Mouse (Mus musculus) stomach, embryonic 16.5 days (tissue): ENCODE measurements around the gene Trpt1. TPM values are rescaled to one million over a fixed set of nuclear protein-coding genes. Genes with fewer than 3 reads are reported as not detected.

Experiments
- ATAC-seq: fragments of 200-750 bp; cut with Nextera tagmentation; 2 replicates; pipeline ENCODE4 v1.8.0; 2017; ENCODE audit warnings: moderate number of reproducible peaks, moderate TSS enrichment; ENCODE audit not compliant: insufficient read depth, low FRiP score
- H3K27ac ChIP-seq: fragments of 300-500 bp; sonication (generic); 2 replicates; pipeline ENCODE4 v1.5.1; 2014; ENCODE audit warnings: low read length
- H3K27me3 ChIP-seq: fragments of 300-500 bp; sonication (generic); 2 replicates; pipeline ENCODE4 v1.6.1; 2014; ENCODE audit warnings: low read length, control low read depth, mixed read lengths; ENCODE audit not compliant: control insufficient read depth, insufficient read depth
- H3K36me3 ChIP-seq: fragments of 300-500 bp; sonication (generic); 2 replicates; pipeline ENCODE4 v1.6.1; 2014; ENCODE audit warnings: low read length; ENCODE audit not compliant: control insufficient read depth, insufficient read depth
- H3K4me1 ChIP-seq: fragments of 300-500 bp; sonication (generic); 2 replicates; pipeline ENCODE4 v1.6.1; 2014; ENCODE audit warnings: low read length, control low read depth, mixed read lengths; ENCODE audit not compliant: control insufficient read depth, insufficient read depth
- H3K4me2 ChIP-seq: fragments of 300-500 bp; sonication (generic); 2 replicates; pipeline ENCODE4 v1.6.1; 2014; ENCODE audit warnings: low read depth, low read length, mixed read lengths
- H3K4me3 ChIP-seq: fragments of 300-500 bp; sonication (generic); replicated peaks from 2 replicates; pipeline ENCODE4 v1.5.1; 2014; ENCODE audit warnings: mild to moderate bottlenecking, low read length
- H3K9ac ChIP-seq: fragments of 300-500 bp; sonication (generic); 2 replicates; pipeline ENCODE4 v1.6.1; 2014; ENCODE audit warnings: low read length
- H3K9me3 ChIP-seq: fragments of 300-500 bp; sonication (generic); replicated peaks from 2 replicates; pipeline ENCODE4 v1.6.1; 2016; ENCODE audit warnings: low read length, control low read depth; ENCODE audit not compliant: control insufficient read depth
- WGBS: fragments of 180-500 bp; shearing (Covaris S2); extraction: QIAGEN DNeasy Blood & Tissue Kit; methylation state at CpG from one replicate; pipeline ENCODE4 v1.1.7; 2014; 5-methylcytosine and 5-hydroxymethylcytosine counted together
- polyA plus RNA-seq: library from polyadenylated mRNA; unstranded; fragments of >200 nt; fragmentation: Nextera tagmentation; extraction: Ambion mirVana; gene quantifications from 2 replicates; pipeline ENCODE4 v1.2.1, GENCODE M21; 2015

Gene Trpt1
- polyA plus RNA-seq, 1 experiment from 2014 or later: 12.0 TPM

DNA sequence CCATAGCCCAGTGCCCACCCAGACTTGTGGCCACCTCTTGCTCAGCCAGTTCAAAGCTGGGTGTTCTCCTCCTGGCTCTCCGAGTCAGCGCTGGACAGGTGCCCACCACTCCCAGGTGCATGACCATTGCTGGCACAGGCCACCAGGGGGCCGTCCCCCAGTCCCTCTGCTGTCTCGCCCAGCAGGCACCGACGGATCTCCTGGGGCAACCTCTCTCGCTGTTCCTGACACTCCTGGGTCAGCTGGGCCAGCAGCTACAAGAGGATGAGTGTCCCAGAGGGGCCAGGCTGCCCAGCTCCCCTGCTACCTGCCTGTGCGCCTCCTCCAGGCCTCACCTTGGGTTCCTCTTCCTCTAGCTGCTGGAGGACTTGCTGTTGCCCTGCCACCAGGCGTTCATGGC, 41.9 kb upstream of the Trpt1 start:
- Histone ChIP-seq H3K27me3 (no peaks in the 10 kb centered on the region), H3K27ac (no peak overlapping the region), H3K36me3 (peaks cover 20% of the 10 kb centered on the region), H3K4me1 (peaks cover 27% of the 10 kb centered on the region), H3K4me2 (no peak overlapping the region), H3K9me3 (no peaks in the 10 kb centered on the region), H3K9ac (0 out of 2 replicates have a peak overlapping the region, but pooled peaks have one; percentile 27), H3K4me3 (no peak overlapping the region)
- WGBS: 58% methylated on average over 9 of the region's 9 CpGs
- ATAC-seq: no peak

DNA sequence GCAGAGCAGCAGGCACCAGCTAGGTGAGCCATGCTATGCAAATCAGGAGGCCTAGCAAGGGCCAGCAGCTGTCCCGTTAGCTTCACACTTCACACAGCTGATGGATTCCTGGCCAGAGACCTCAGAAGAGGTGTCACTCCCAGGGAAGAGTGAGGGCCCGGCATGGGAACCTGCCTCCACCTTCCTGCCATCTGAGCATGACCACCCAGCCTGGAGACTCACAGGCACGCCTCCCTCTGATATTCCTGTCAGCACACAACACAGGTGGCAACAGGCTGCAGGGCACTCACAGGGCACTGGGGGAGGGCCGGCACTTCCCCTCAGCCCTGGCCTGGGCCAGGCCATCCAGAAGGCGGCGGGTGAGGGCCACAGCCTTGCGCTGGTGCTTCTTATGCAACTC, 40.5 kb upstream of the Trpt1 start:
- ATAC-seq: no peak
- WGBS: 76% methylated on average over 7 of the region's 7 CpGs
- Histone ChIP-seq H3K4me1 (peaks cover 14% of the 10 kb centered on the region; the same call in 1 of the 2 replicates), H3K9ac (0 out of 2 replicates have a peak overlapping the region, but pooled peaks have one; percentile 13), H3K4me3 (no peak overlapping the region), H3K27ac (no peak overlapping the region), H3K36me3 (peaks cover 28% of the 10 kb centered on the region), H3K27me3 (no peaks in the 10 kb centered on the region), H3K9me3 (no peaks in the 10 kb centered on the region), H3K4me2 (no peak overlapping the region)

- H3K4me1 ChIP-seq: peaks cover 14% of the 10 kb centered on the region; the same call in 1 of the 2 replicates
- WGBS: 83% methylated on average over 10 of the region's 10 CpGs
- no peak overlapping the region for H3K4me3 ChIP-seq
- no peaks in the 10 kb centered on the region for H3K27me3 ChIP-seq
- peaks cover 31% of the 10 kb centered on the region for H3K36me3 ChIP-seq
- H3K27ac ChIP-seq: no peak overlapping the region
- no peaks in the 10 kb centered on the region for H3K9me3 ChIP-seq
- no peak for ATAC-seq
- H3K9ac ChIP-seq: no peak overlapping the region
- H3K4me2 ChIP-seq: no peak overlapping the region
Measured at GRCm38 (mm10) chr19:6956461-6956860, 39.5 kb upstream of the Trpt1 start.

- 7% methylated on average over 15 of the region's 15 CpGs for WGBS
- peak; percentile 45; the same call in 1 of the 2 replicates for ATAC-seq
Measured at GRCm38 (mm10) chr19:6968491-6969271, 27.2 kb upstream of the Trpt1 start.

DNA sequence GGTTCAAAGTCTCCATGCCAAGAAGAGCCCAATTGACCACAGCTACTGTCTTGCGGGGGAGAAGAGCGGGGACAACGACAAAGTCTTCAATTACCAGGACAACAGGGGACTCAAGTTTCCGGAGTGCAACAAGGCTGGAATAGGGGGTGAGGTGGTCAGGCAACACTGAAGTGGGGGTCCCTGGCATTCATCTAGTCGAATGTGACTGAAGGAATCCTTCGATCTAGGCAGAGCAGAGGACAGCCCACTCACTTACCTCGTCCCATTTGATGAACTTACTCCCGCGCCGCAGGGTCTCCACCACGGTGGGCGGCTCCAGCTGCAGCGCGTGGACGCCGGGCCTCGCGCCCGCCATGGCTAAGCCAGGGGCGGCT, 26.7 kb upstream of the Trpt1 start:
- Histone ChIP-seq H3K4me2 (peak overlapping the region; percentile 74), H3K36me3 (peaks cover 22% of the 10 kb centered on the region), H3K4me1 (peaks cover 45% of the 10 kb centered on the region), H3K9me3 (no peaks in the 10 kb centered on the region), H3K27me3 (no peaks in the 10 kb centered on the region), H3K27ac (peak overlapping the region; percentile 78), H3K9ac (peak overlapping the region; percentile 85), H3K4me3 (peak overlapping the region; percentile 75)
- 0% methylated on average over 20 of the region's 20 CpGs for WGBS
- 0 out of 2 replicates have a peak, but pooled peaks have one; percentile 0 for ATAC-seq

More at GRCm38 (mm10) chr19:6968491-6969271, 27.2 kb upstream of the Trpt1 start:
- Histone ChIP-seq H3K9me3 (no peaks in the 10 kb centered on the region), H3K4me1 (peaks cover 41% of the 10 kb centered on the region), H3K27me3 (no peaks in the 10 kb centered on the region), H3K27ac (peak overlapping the region; percentile 78), H3K4me3 (peak overlapping the region; percentile 75), H3K9ac (peak overlapping the region; percentile 85), H3K36me3 (peaks cover 23% of the 10 kb centered on the region), H3K4me2 (peak overlapping the region; percentile 74)

DNA sequence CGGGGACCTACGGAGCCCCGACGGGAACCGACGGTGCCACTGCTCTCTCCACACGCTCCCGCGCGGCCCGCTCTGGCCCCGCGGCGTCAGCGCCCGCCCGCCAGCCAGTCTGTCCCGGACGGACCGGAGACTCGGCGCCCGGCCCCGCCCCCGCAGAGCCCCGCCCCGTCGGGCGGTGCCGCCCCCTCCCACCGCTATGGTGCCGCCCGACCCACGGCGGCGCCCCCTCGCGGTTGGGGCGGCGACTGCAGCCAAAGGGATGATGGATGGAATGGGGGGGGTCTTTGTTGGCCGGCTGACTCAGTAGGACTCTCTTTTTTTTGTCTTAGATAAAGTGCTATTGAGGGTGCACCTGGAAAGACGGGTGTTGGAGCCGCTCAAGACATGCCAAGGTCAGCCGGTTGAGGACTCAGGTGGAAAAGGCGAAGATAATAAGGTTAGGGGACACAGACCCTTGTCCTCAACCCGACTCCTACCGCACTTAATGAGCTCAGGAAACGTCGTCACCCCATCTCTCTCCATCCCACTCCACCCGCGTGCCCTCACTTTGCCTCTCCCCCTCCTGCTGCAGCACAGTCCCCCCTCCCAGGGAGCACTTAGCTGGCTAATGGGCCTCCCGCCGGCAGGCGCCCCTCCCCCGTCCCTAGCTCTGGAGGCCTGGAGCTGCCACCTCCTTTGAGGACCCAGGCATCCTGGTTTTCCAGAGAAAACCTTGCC, 26.1 kb upstream of the Trpt1 start:
- Histone ChIP-seq H3K4me3 (peak overlapping the region; percentile 75), H3K27ac (peak overlapping the region; percentile 78), H3K4me1 (peaks cover 45% of the 10 kb centered on the region), H3K36me3 (peaks cover 17% of the 10 kb centered on the region), H3K9me3 (no peaks in the 10 kb centered on the region), H3K27me3 (no peaks in the 10 kb centered on the region), H3K4me2 (peak overlapping the region; percentile 74), H3K9ac (peak overlapping the region; percentile 85)
- ATAC-seq: peak; percentile 78
- WGBS: under 1% methylated on average over 55 of the region's 55 CpGs

GRCm38 (mm10) chr19:6970460-6971085, 25.4 kb upstream of the Trpt1 start:
- peak overlapping the region; percentile 75; the same call in 1 of the 2 replicates for H3K4me3 ChIP-seq
- H3K4me2 ChIP-seq: peak overlapping the region; percentile 74
- ATAC-seq: no peak
- peak overlapping the region; percentile 85 for H3K9ac ChIP-seq
- no peaks in the 10 kb centered on the region for H3K9me3 ChIP-seq
- H3K36me3 ChIP-seq: peaks cover 11% of the 10 kb centered on the region
- H3K4me1 ChIP-seq: peaks cover 45% of the 10 kb centered on the region
- peak overlapping the region; percentile 5; the same call in 1 of the 2 replicates for H3K27ac ChIP-seq
- 27% methylated on average over 11 of the region's 11 CpGs for WGBS
- H3K27me3 ChIP-seq: no peaks in the 10 kb centered on the region

GRCm38 (mm10) chr19:6971644-6972043, 24.3 kb upstream of the Trpt1 start:
- 32% methylated on average over 6 of the region's 6 CpGs for WGBS
- Histone ChIP-seq H3K36me3 (0 out of 2 replicates have a peak, but pooled peaks cover under 1% of the 10 kb centered on the region), H3K4me3 (no peak overlapping the region), H3K9me3 (no peaks in the 10 kb centered on the region), H3K4me2 (no peak overlapping the region), H3K9ac (0 out of 2 replicates have a peak overlapping the region, but pooled peaks have one; percentile 31), H3K27ac (no peak overlapping the region; the same call in none of the 2 replicates), H3K4me1 (peaks cover 54% of the 10 kb centered on the region), H3K27me3 (no peaks in the 10 kb centered on the region)
- ATAC-seq: no peak
